Mouse (Mus musculus): Measurements from ENCODE around the gene Klhl32. TPM values are rescaled to one million over a fixed set of nuclear protein-coding genes. Genes with fewer than 3 reads are reported as not detected.
A peak's percentile ranks its signal among the peaks of the same experiment; 100 is the strongest.

Klhl32 gene
- polyA plus RNA-seq, 1 experiment from 2014 or later, result 19.0 TPM

DNA sequence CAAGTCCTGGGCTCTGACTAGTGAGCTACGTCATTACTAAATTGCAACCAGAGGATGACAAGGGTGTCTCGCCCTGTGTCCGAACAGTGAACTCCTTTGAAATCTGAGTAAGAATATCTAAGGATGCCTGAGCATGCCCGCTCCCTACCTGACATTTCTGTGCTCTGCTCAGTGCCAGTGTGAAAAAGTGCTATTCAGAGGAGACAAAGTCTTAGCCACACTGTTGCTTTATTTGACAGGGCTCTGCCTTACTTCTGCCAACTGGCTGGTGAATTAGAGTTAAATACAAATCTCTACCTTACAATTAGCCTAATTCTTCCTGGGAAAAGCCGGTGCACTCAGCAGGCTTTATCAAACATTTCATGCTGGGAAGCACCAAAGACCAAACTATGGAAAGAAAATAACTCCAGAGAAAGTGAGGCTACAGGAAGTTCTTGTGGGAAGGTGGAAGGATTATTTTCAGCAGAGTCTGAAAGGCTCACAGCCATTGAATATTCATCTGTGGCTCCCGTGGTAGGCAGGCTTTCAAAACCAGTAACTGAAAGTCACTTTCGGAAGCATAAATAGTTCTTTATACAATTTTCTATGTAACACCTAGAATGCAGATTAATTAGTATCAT lies 57.1 kb downstream of the Klhl32 start:
- H3K36me3 ChIP-seq, result no peaks in the 10 kb centered on the region
- no peaks in the 10 kb centered on the region for H3K9me3 ChIP-seq
- ATAC-seq, result no peak
- no peak overlapping the region for H3K4me3 ChIP-seq (replicated peaks)
- no peak overlapping the region for H3K9ac ChIP-seq (replicated peaks)
- no peak overlapping the region for H3K4me2 ChIP-seq (replicated peaks)
- 28% methylated on average over 7 of the region's 7 CpGs for WGBS
- no peak overlapping the region for H3K27ac ChIP-seq
- peaks cover 14% of the 10 kb centered on the region; the same call in 1 of the 2 replicates for H3K4me1 ChIP-seq (replicated peaks)
- no peaks in the 10 kb centered on the region for H3K27me3 ChIP-seq

- H3K9ac ChIP-seq (replicated peaks), result 0 out of 2 replicates have a peak overlapping the region, but pooled peaks have one; percentile 1
- H3K4me3 ChIP-seq (replicated peaks), result no peak overlapping the region; the same call in 1 of the 2 replicates
- ATAC-seq, result peak; percentile 53
- H3K9me3 ChIP-seq, result no peaks in the 10 kb centered on the region
- peaks cover 14% of the 10 kb centered on the region; the same call in 1 of the 2 replicates for H3K4me1 ChIP-seq (replicated peaks)
- H3K27ac ChIP-seq, result no peak overlapping the region
- 23% methylated on average over 16 of the region's 16 CpGs for WGBS
- H3K36me3 ChIP-seq, result no peaks in the 10 kb centered on the region
- H3K27me3 ChIP-seq, result no peaks in the 10 kb centered on the region
- peak overlapping the region; percentile 35 for H3K4me2 ChIP-seq (replicated peaks)
Observed at GRCm38 (mm10) chr4:24792416-24792981, 58.4 kb downstream of the Klhl32 start.

DNA sequence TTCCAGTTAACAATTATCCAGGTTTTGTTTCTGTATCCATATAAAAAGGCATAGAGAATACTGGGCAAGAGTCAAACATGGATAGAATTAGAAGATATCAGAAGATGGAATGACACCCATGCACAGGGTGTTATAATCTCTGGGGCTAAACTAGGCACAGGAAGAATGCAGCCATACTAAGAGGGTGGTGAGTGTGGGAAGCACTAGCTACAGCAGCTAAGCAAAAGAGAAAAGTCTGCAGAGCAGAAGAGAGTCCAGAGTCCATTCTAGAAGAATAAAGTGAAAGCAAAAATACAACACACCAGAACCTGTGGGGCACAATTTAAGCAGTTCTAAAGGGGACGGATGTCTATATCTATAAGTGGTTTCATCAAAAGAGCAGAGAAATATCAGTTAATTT lies 61.6 kb downstream of the Klhl32 start:
- H3K27ac ChIP-seq, result no peak overlapping the region
- WGBS, result 97% methylated on average over 1 of the region's 1 CpGs

GRCm38 (mm10) chr4:24785757-24786532 lies 65.0 kb downstream of the Klhl32 start:
- 64% methylated on average over 7 of the region's 7 CpGs for WGBS
- no peaks in the 10 kb centered on the region for H3K36me3 ChIP-seq
- no peaks in the 10 kb centered on the region for H3K27me3 ChIP-seq
- no peaks in the 10 kb centered on the region for H3K9me3 ChIP-seq
- no peak overlapping the region for H3K4me3 ChIP-seq (replicated peaks)
- no peak for ATAC-seq
- H3K27ac ChIP-seq, result no peak overlapping the region
- no peak overlapping the region for H3K4me2 ChIP-seq (replicated peaks)
- H3K4me1 ChIP-seq (replicated peaks), result no peaks in the 10 kb centered on the region
- H3K9ac ChIP-seq (replicated peaks), result no peak overlapping the region

More for the DNA sequence above, 61.6 kb downstream of the Klhl32 start:
- Histone ChIP-seq H3K4me2 (replicated peaks) (no peak overlapping the region), H3K36me3 (no peaks in the 10 kb centered on the region), H3K9me3 (no peaks in the 10 kb centered on the region), H3K9ac (replicated peaks) (no peak overlapping the region), H3K4me1 (replicated peaks) (peaks cover 12% of the 10 kb centered on the region; the same call in 1 of the 2 replicates), H3K4me3 (replicated peaks) (no peak overlapping the region), H3K27me3 (no peaks in the 10 kb centered on the region)
- ATAC-seq, result no peak

DNA sequence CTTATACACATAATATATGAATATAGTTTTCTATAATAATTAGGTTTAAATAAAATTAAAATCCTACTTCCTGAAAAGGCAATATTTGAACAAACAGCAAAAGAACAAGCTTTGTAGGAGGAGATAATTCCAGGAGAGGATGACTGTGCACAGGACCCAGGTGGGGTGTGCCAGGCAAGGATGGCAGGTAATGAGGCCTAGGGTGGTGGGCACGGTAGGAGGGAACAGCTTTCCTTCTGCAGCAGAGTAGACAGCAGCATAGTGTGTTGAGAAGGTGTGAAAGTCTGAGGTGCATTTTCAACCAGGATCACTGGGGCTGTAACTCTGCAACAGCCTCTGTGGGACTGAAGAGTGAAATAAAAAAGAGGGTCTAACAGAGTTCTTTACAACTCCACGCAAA lies 85.0 kb downstream of the Klhl32 start:
- Histone ChIP-seq H3K9me3 (no peaks in the 10 kb centered on the region), H3K4me3 (replicated peaks) (no peak overlapping the region), H3K4me2 (replicated peaks) (no peak overlapping the region), H3K27ac (no peak overlapping the region; the same call in 1 of the 2 replicates), H3K27me3 (no peaks in the 10 kb centered on the region), H3K36me3 (no peaks in the 10 kb centered on the region), H3K9ac (replicated peaks) (no peak overlapping the region), H3K4me1 (replicated peaks) (peaks cover 3% of the 10 kb centered on the region; the same call in 1 of the 2 replicates)
- WGBS, result 89% methylated on average over 2 of the region's 2 CpGs
- no peak for ATAC-seq

DNA sequence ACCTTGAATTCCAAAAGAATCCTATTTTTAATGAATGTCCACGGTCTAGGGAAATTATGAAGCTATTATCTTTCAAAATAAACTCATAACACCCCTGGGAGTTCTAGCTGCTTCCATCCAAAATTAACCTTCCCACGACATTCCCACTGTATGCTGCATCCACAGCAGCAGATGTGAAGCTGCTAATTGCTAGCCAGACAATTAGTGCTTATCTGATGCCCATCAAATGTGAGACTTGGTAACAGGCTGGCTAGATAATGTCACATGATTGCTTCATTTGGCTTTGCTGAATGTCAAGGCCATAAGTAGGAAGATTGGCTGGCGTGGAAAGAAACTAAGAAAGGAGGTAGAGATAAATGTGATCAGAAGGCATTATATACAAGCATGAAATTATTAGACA lies 85.5 kb downstream of the Klhl32 start:
- WGBS, result 51% methylated on average over 3 of the region's 3 CpGs
- no peak for ATAC-seq

GRCm38 (mm10) chr4:24764558-24764957 lies 86.4 kb downstream of the Klhl32 start:
- Histone ChIP-seq H3K27me3 (no peaks in the 10 kb centered on the region), H3K27ac (no peak overlapping the region), H3K36me3 (no peaks in the 10 kb centered on the region), H3K4me3 (replicated peaks) (no peak overlapping the region), H3K9me3 (no peaks in the 10 kb centered on the region), H3K4me2 (replicated peaks) (no peak overlapping the region), H3K4me1 (replicated peaks) (peaks cover 3% of the 10 kb centered on the region; the same call in 1 of the 2 replicates), H3K9ac (replicated peaks) (no peak overlapping the region)
- WGBS, result 76% methylated on average over 2 of the region's 2 CpGs
- no peak for ATAC-seq

More for the DNA sequence above, 85.5 kb downstream of the Klhl32 start:
- Histone ChIP-seq H3K36me3 (no peaks in the 10 kb centered on the region), H3K27ac (no peak overlapping the region), H3K9ac (replicated peaks) (no peak overlapping the region), H3K4me2 (replicated peaks) (no peak overlapping the region), H3K4me1 (replicated peaks) (peaks cover 3% of the 10 kb centered on the region; the same call in 1 of the 2 replicates), H3K9me3 (no peaks in the 10 kb centered on the region), H3K4me3 (replicated peaks) (no peak overlapping the region), H3K27me3 (no peaks in the 10 kb centered on the region)

DNA sequence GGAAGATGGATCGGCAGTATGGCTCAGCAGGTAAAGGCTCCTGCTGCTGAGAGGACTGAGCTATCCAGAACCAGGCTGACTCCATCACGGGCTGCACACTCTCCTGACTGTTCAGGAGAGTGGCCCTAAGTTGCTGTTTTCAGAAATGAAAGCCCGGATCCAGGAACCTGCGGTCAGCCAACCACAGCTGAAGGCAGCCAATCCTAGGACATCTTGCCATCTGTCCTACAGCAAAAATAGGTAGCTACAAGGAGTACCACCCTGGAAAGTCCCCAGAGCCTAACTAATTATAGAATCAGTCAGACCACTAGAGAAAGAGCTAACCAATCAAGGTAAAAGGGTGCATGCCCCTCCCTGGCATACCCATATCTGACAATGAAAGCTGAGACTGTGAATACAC lies 87.5 kb downstream of the Klhl32 start:
- Histone ChIP-seq H3K9ac (replicated peaks) (no peak overlapping the region), H3K4me1 (replicated peaks) (peaks cover 3% of the 10 kb centered on the region; the same call in 1 of the 2 replicates), H3K9me3 (no peaks in the 10 kb centered on the region), H3K4me2 (replicated peaks) (no peak overlapping the region), H3K27ac (no peak overlapping the region), H3K4me3 (replicated peaks) (no peak overlapping the region), H3K36me3 (no peaks in the 10 kb centered on the region), H3K27me3 (no peaks in the 10 kb centered on the region)
- no peak for ATAC-seq
- WGBS, result 89% methylated on average over 4 of the region's 4 CpGs

- Histone ChIP-seq H3K4me3 (replicated peaks) (no peak overlapping the region), H3K4me2 (replicated peaks) (no peak overlapping the region), H3K36me3 (no peaks in the 10 kb centered on the region), H3K27me3 (no peaks in the 10 kb centered on the region), H3K9ac (replicated peaks) (no peak overlapping the region), H3K4me1 (replicated peaks) (no peaks in the 10 kb centered on the region), H3K9me3 (no peaks in the 10 kb centered on the region), H3K27ac (no peak overlapping the region)
- no peak for ATAC-seq
- 92% methylated on average over 1 of the region's 1 CpGs for WGBS
Observed at GRCm38 (mm10) chr4:24758954-24759353, 92.0 kb downstream of the Klhl32 start.

- Histone ChIP-seq H3K27me3 (no peaks in the 10 kb centered on the region), H3K9me3 (no peaks in the 10 kb centered on the region), H3K27ac (no peak overlapping the region), H3K4me1 (replicated peaks) (no peaks in the 10 kb centered on the region), H3K4me3 (replicated peaks) (no peak overlapping the region), H3K4me2 (replicated peaks) (no peak overlapping the region), H3K36me3 (no peaks in the 10 kb centered on the region), H3K9ac (replicated peaks) (no peak overlapping the region)
- no peak for ATAC-seq
- WGBS, result 89% methylated on average over 8 of the region's 8 CpGs
Observed at GRCm38 (mm10) chr4:24752517-24753208, 98.3 kb downstream of the Klhl32 start.

DNA sequence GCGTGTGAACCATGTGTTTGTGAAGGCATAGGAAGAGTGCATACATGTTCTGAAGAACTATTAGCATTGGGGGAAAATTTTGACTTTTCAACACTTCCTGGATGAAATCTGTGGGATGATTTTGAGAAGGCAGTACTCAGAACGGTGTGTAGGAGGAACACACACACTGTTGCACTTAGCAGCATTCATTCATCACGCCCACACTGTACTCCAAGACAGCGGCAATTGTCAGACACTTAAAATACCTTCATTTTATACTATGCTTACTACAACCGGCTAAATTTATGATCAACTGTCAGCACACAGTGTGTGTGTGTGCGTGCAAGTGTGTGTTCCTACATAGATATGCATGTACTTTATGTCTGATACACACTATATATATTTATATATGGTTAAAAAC lies 113.8 kb downstream of the Klhl32 start:
- H3K4me1 ChIP-seq (replicated peaks), result no peaks in the 10 kb centered on the region
- no peaks in the 10 kb centered on the region for H3K27me3 ChIP-seq
- no peak overlapping the region for H3K4me2 ChIP-seq (replicated peaks)
- H3K9me3 ChIP-seq, result no peaks in the 10 kb centered on the region
- no peak for ATAC-seq
- no peak overlapping the region for H3K27ac ChIP-seq
- H3K4me3 ChIP-seq (replicated peaks), result no peak overlapping the region
- 93% methylated on average over 6 of the region's 6 CpGs for WGBS
- H3K36me3 ChIP-seq, result 0 out of 2 replicates have a peak, but pooled peaks cover 3% of the 10 kb centered on the region
- H3K9ac ChIP-seq (replicated peaks), result no peak overlapping the region

DNA sequence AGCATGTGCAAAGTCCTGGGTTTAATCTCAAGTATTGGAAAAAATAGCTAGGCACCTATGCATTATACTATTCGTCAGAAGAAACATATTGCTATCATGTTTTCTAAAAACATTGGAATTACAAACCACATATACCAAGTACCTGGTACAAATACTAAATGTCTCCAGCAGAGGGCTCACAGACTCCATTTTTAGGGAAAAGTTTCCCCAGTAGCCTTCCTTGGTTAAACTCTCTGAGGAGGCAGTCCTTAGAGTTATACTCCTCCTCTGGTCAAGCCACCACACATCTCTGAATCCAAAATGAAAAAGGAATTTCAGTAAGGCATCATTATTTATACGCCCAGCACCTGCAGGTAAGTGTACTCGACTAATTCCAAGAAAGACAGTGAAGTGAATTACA lies 130.1 kb downstream of the Klhl32 start:
- 38% methylated on average over 3 of the region's 3 CpGs for WGBS
- ATAC-seq, result peak; percentile 72
- no peaks in the 10 kb centered on the region; the same call in 1 of the 2 replicates for H3K4me1 ChIP-seq (replicated peaks)
- H3K27ac ChIP-seq, result no peak overlapping the region
- no peak overlapping the region for H3K9ac ChIP-seq (replicated peaks)
- no peak overlapping the region for H3K4me3 ChIP-seq (replicated peaks)
- H3K9me3 ChIP-seq, result no peaks in the 10 kb centered on the region
- no peak overlapping the region for H3K4me2 ChIP-seq (replicated peaks)
- H3K27me3 ChIP-seq, result no peaks in the 10 kb centered on the region
- no peaks in the 10 kb centered on the region for H3K36me3 ChIP-seq
